Mouse (Mus musculus): ENCODE measurements around the gene Dhx37. TPM values are rescaled to one million over a fixed set of nuclear protein-coding genes. Genes with fewer than 3 reads are reported as not detected.
"Not testable (repeated sequence)": the region's sequence is repeated elsewhere in the genome, so short reads cannot be mapped to it uniquely, and the experiment has no call there.

The Dhx37 gene
- polyA plus RNA-seq, 1 experiment from 2014 or later: 19.2 TPM

DNA sequence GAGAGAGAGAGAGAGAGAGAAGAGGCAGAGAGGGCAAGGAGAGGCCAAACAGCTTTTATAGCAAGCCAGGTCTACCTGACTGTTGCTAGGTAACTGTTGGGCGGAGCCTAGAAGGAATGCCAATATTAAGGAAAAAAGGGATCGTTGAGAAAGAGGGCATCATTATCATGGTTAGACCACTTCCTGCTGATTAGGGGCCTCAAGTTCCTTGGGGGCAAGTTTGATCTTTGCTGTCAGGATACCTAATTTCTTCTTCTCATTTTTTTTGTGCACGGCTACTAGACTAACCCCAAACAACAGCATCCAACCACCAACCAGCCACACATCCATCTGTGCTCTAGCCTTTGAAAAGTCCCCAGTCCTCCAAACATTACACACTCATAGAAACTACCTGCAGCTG lies 10.0 kb upstream of the Dhx37 start:
- Histone ChIP-seq H3K4me1 (replicated peaks) (peaks cover 19% of the 10 kb centered on the region), H3K36me3 (peaks cover 41% of the 10 kb centered on the region), H3K9me3 (no peaks in the 10 kb centered on the region), H3K27me3 (ENCODE audit: insufficient read depth, poor library complexity, severe bottlenecking) (no peaks in the 10 kb centered on the region), H3K4me3 (no peak overlapping the region; the same call in 1 of the 2 replicates), H3K27ac (no peak overlapping the region)
- DNase-seq (ENCODE audit: low spot score): no peak
- WGBS: 96% methylated on average over 3 of the region's 3 CpGs

DNA sequence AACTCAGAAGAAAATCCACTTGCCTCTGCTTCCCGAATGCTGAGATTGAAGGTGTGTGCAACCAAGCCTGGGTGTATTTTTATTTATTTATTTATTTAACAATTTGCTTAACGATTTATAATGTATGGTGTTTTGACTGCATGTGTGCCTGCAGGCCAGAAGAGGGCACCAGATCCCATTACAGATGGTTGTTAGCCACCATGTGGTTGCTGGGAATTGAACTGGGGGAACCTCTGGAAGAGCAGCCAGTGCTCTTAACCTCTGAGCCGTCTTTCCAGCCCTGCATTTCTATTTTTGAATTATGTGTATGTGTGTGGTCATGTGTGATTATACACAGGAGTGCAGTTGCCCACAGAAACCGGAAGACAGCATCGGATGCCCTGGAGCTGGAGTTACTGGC lies 9.4 kb upstream of the Dhx37 start:
- H3K27ac ChIP-seq: no peak overlapping the region
- peaks cover 19% of the 10 kb centered on the region for H3K4me1 ChIP-seq (replicated peaks)
- DNase-seq (ENCODE audit: low spot score): no peak
- H3K36me3 ChIP-seq: peaks cover 36% of the 10 kb centered on the region
- WGBS: 89% methylated on average over 5 of the region's 5 CpGs
- no peak overlapping the region for H3K4me3 ChIP-seq
- H3K27me3 ChIP-seq (ENCODE audit: insufficient read depth, poor library complexity, severe bottlenecking): no peaks in the 10 kb centered on the region
- H3K9me3 ChIP-seq: no peaks in the 10 kb centered on the region

DNA sequence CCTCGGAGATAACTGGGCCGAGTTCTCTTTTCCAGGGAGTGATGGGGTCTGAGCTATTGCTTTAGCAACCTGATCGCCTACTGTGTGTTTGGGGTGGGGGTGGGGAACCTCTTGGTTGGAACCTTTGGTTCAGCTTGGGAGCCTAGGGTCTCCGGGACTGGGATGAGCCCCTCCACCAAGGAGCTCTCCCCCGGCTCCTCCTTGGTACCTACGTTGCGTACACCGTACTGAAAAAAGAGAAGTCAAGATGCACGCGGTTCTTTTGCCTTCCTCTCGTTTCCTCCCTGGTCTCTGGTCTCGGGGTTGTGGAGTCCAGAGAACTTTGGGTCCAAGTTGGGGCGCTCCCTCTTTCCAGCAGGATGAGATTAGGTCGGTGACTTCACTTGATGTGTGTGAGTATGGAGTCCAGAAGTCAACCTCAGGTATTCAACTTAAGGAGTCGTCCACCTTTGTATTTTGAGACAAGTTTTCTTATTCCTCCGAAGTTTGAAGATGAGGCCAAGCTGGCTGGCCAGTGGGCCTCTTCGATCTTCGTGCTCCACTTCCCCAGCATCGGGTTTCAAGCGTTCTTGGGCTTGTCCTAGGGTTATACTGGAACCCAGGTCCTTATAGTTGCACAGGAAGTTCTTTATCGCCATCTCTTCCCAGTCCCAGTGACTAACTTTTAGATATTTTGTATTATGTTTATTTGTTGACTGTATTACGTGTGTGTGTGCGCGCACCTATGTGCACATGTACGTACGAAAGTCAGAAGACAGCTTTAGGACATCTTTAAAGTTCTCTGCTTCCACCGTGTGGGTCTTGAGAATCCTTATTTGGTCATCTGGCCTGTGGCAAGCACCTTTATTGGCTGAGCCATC lies 8.4 kb upstream of the Dhx37 start:
- Histone ChIP-seq H3K27ac (peak overlapping the region; percentile 96), H3K9me3 (no peaks in the 10 kb centered on the region), H3K36me3 (peaks cover 31% of the 10 kb centered on the region), H3K27me3 (ENCODE audit: insufficient read depth, poor library complexity, severe bottlenecking) (no peaks in the 10 kb centered on the region), H3K4me1 (replicated peaks) (peaks cover 19% of the 10 kb centered on the region), H3K4me3 (peak overlapping the region; percentile 93)
- 23% methylated on average over 27 of the region's 27 CpGs for WGBS
- peak; percentile 10 for DNase-seq (ENCODE audit: low spot score)

DNA sequence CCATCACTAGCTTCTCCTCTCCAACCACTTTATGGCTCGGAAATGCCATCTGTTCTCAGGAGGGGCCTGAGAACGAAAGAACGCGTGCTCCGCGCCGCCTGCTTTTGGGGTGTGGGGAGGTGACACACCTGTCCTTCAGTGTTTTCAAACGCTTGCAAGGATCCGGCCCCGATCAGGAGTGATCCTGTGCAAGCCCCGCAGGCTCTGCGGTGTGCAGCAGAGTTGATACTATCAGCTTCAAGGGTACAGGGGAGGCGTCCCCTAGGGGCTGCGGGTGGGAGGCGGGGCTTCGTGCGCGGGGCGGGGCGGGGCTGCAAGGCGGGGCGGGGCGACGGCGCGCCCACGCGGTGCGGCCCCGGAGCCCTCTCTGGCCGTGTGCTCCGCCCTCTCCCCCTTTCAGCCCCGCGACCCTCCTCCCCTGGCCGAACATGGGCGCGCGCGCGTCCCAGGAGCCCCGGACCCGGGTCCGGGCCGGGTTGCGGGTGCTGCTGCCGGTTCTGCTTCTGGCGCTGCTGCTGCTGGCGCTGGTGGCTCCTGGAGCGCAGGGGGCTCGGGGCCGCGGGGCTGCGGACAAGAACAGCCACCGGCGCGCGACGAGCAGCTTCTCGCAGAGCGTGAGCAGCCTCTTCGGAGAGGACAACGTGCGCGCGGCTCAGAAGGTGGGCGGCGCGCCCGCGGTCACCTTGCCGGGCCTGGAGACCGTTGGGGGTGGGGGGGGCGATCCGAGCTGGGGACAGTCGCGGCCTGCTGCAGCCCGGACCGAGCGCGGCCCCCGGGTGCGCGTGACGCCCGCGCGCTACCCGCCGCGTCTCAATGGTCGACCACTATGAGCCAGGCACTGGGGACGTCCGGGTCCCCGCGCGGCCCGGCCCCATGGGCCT lies 7.6 kb upstream of the Dhx37 start, which contains the start of gene Bri3bp:
Gene Bri3bp (plus strand): TSS at position 335 of the 881 bp plus-strand sequence.
- DNase-seq (ENCODE audit: low spot score): peak; percentile 85
- Histone ChIP-seq H3K9me3 (no peaks in the 10 kb centered on the region), H3K4me1 (replicated peaks) (peaks cover 19% of the 10 kb centered on the region), H3K36me3 (peaks cover 31% of the 10 kb centered on the region), H3K27me3 (ENCODE audit: insufficient read depth, poor library complexity, severe bottlenecking) (no peaks in the 10 kb centered on the region), H3K27ac (peak within 1 kb of the TSS; percentile 96), H3K4me3 (peak within 1 kb of the TSS; percentile 93)
- WGBS: under 1% methylated on average over 97 of the region's 97 CpGs

DNA sequence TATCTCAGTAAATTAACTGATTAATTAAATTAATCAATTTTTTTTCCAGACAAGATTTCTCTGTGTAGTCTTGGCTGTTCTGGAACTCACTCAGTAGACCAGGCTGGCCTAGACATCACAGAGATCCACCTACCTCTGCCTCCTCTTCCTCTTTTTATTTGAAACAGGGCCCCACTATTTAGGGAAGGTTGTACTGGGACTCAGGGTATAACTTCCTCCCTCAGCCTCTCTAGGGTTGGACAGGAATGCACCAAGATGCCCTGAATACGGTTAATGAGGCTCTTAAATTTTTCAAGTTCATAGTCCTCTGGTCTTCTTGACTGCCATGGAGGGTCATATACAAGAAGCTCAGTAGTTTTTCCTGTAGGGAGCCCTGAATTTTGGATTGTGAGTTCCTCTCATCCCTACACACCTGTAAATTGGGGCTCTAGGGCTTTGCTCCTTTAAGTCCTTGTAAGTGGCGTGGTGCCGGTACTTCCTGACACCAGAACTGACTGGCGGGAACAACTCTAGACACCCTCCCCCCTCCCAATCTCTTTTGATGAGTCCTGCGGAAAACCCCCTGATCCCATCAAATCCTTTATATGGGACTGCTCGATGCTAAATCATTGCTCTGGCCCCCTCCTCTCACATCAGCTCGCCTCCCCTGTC lies 6.8 kb upstream of the Dhx37 start:
- DNase-seq (ENCODE audit: low spot score): no peak
- H3K36me3 ChIP-seq: peaks cover 23% of the 10 kb centered on the region
- H3K9me3 ChIP-seq: no peaks in the 10 kb centered on the region
- no peaks in the 10 kb centered on the region for H3K27me3 ChIP-seq (ENCODE audit: insufficient read depth, poor library complexity, severe bottlenecking)
- peak overlapping the region; percentile 96 for H3K27ac ChIP-seq
- peaks cover 19% of the 10 kb centered on the region for H3K4me1 ChIP-seq (replicated peaks)
- H3K4me3 ChIP-seq: peak overlapping the region; percentile 93
- 5% methylated on average over 7 of the region's 7 CpGs for whole genome bisulfite sequencing

DNA sequence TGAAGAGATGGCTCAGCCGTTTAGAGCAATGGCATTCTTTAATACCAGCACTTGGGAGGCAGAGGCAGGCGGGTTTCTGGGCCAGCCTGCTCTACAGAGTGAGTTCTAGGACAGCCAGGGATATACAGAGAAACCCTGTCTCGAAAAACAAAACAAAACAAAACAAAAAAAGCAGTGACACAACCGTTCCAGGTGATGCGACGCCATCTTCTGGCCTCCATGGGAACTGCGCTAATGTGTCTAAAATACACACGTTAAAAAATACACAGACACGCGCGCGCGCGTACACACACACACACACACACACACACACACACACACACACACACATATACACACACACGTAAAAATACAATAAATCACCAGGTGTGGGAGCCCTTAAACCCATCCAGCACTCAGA lies 426 bp upstream of the Dhx37 start:
- H3K9me3 ChIP-seq; DNase-seq (ENCODE audit: low spot score); H3K27me3 ChIP-seq (ENCODE audit: insufficient read depth, poor library complexity, severe bottlenecking): not testable (repeated sequence)
- WGBS: 57% methylated on average over 15 of the region's 15 CpGs
- H3K27ac ChIP-seq: peak overlapping the region; percentile 92; the same call in 1 of the 2 replicates
- H3K4me3 ChIP-seq: peak overlapping the region; percentile 90
- peaks cover 25% of the 10 kb centered on the region for H3K36me3 ChIP-seq
- H3K4me1 ChIP-seq (replicated peaks): peaks cover 16% of the 10 kb centered on the region

DNA sequence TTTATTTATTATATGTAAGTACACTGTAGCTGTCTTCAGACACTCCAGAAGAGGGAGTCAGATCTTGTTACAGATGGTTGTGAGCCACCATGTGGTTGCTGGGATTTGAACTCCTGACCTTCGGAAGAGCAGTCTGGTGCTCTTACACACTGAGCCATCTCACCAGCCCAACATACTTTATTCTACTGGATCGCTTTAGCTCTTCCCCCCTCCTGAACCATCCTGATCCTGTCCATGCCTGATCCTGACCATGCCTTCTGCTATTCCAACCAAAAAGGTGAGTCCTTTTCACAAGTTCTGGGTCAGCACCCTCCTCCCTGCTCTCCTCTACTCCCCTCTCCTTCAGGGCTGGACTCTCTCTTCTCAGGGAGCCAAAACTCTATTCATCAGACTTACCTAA lies 1.6 kb downstream of the Dhx37 start:
- H3K27me3 ChIP-seq (ENCODE audit: insufficient read depth, poor library complexity, severe bottlenecking); H3K27ac ChIP-seq; H3K9me3 ChIP-seq; DNase-seq (ENCODE audit: low spot score): not testable (repeated sequence)
- peaks cover 16% of the 10 kb centered on the region for H3K4me1 ChIP-seq (replicated peaks)
- H3K36me3 ChIP-seq: peaks cover 46% of the 10 kb centered on the region
- WGBS: 99% methylated on average over 2 of the region's 2 CpGs
- peak overlapping the region; percentile 90; the same call in 1 of the 2 replicates for H3K4me3 ChIP-seq

DNA sequence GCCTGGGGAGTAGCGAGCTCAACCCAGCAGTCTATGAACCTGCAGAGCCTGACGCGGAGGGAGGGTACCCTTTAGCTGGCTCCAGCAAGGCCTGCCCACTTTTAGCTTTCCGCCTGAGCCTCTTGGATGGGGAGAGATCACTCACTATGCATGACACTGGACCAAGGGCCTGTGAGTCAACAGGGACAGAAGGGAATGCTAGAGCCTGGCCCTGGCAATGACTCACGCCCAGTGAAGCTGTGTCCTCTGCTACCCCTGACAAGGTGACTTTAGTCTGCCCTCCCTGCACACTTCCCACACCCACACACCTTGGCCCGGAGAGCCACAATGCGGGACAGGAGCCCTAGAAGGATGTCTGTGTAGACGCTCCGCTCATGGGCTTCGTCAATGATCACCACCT lies 7.6 kb downstream of the Dhx37 start:
- no peak for DNase-seq (ENCODE audit: low spot score)
- H3K9me3 ChIP-seq: no peaks in the 10 kb centered on the region
- no peak overlapping the region for H3K4me3 ChIP-seq
- H3K27me3 ChIP-seq (ENCODE audit: insufficient read depth, poor library complexity, severe bottlenecking): no peaks in the 10 kb centered on the region
- H3K27ac ChIP-seq: no peak overlapping the region
- WGBS: 89% methylated on average over 10 of the region's 10 CpGs
- peaks cover 100% of the 10 kb centered on the region for H3K36me3 ChIP-seq
- no peaks in the 10 kb centered on the region for H3K4me1 ChIP-seq (replicated peaks)

DNA sequence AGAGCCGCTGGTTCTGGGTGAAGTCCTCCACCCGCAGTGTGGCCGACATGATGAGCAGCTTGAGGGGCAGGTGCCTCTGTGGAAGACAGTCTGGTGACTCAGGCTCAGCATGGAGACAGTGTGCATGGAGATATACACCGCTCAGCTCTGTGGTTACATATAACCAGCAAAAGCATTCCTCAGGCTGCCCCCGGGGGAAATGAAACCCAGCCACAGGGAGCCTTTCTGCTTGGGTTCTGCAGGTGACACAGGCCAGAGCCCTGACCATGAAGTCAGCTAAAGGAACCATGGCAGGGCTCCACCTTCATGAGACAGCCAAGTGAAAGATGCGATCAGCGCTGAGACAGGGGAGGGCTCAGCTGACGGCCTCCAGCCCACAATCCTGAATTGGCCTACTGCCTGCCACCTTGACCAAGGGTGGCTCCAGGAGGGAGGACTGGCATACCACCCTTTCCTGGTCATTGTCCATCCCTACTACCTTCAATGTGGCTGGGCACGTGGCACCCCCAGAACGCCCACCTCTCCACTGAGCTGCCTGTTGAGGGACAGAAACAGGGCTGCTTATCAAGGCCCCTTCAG lies 8.1 kb downstream of the Dhx37 start:
- no peaks in the 10 kb centered on the region for H3K4me1 ChIP-seq (replicated peaks)
- H3K27me3 ChIP-seq (ENCODE audit: insufficient read depth, poor library complexity, severe bottlenecking): no peaks in the 10 kb centered on the region
- WGBS: 97% methylated on average over 10 of the region's 10 CpGs
- H3K27ac ChIP-seq: no peak overlapping the region
- H3K9me3 ChIP-seq: no peaks in the 10 kb centered on the region
- H3K36me3 ChIP-seq: peaks cover 100% of the 10 kb centered on the region
- no peak for DNase-seq (ENCODE audit: low spot score)
- no peak overlapping the region for H3K4me3 ChIP-seq

DNA sequence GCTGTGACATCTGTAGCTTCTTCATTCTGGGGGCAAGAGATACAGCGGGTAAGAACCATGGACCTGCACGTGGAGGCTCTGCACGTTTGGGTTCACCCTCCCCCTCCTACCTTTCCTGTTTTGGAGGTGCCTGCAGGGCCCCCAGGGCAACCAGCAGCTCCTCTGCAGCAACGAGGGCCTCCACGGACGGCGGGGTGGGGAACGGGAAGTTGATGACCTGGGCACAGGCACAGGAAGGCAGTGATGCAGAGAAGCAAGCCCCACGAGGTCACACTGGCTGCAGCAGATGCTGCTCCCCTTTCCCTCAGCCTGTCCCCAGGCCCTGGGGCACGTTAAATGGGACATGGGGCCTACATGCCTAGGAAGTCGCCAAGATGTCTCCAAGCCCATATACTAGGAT lies 14.8 kb downstream of the Dhx37 start:
- WGBS: 85% methylated on average over 11 of the region's 11 CpGs
- no peaks in the 10 kb centered on the region for H3K9me3 ChIP-seq
- H3K27me3 ChIP-seq (ENCODE audit: insufficient read depth, poor library complexity, severe bottlenecking): no peaks in the 10 kb centered on the region
- H3K4me3 ChIP-seq: no peak overlapping the region
- H3K27ac ChIP-seq: no peak overlapping the region
- no peaks in the 10 kb centered on the region for H3K4me1 ChIP-seq (replicated peaks)
- peaks cover 100% of the 10 kb centered on the region for H3K36me3 ChIP-seq
- DNase-seq (ENCODE audit: low spot score): no peak

DNA sequence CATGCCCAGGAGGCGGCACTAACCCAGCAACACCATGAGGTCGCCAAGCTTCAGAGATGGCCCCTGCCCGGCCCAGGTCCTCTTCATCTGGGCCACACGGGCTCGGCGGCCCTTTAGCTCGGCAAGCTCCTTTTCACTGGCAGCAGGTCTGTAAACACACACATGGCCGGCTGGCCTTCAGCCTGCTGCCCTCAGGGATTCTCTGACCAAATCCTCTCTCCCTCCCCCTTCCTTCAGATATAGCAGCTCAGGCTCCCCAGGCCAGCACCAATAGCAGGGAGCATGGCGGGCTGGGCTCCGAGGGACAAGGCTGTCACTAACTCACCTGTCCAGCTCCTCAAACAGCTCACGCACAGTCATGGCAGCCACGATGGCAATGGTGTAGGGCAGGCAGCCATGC lies 15.3 kb downstream of the Dhx37 start:
- Histone ChIP-seq H3K27me3 (ENCODE audit: insufficient read depth, poor library complexity, severe bottlenecking) (no peaks in the 10 kb centered on the region), H3K4me1 (replicated peaks) (no peaks in the 10 kb centered on the region), H3K27ac (no peak overlapping the region), H3K36me3 (peaks cover 100% of the 10 kb centered on the region), H3K9me3 (no peaks in the 10 kb centered on the region), H3K4me3 (no peak overlapping the region)
- DNase-seq (ENCODE audit: low spot score): no peak
- WGBS: 93% methylated on average over 12 of the region's 12 CpGs

DNA sequence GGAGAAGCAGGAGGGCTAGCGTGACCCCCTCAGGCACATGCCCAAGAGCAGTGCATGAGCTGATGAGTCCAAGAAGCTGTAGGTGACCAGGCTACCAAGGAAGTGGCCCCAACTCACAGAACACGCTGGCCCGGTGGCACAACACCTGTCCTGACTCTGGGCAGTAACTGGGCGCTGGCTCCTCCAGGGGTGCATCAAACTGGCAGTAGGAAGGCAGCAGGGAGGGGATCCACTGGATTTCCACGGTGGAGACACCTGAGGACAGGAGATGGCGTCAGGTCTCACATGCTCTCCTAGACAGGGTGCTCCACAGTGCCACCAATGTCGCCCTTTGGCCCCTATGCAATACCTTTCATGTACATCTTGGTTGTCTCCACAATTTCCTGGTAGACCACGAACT lies 17.7 kb downstream of the Dhx37 start:
- Histone ChIP-seq H3K4me3 (no peak overlapping the region), H3K27ac (no peak overlapping the region), H3K36me3 (peaks cover 88% of the 10 kb centered on the region), H3K9me3 (no peaks in the 10 kb centered on the region), H3K27me3 (ENCODE audit: insufficient read depth, poor library complexity, severe bottlenecking) (no peaks in the 10 kb centered on the region), H3K4me1 (replicated peaks) (no peaks in the 10 kb centered on the region)
- DNase-seq (ENCODE audit: low spot score): no peak
- 94% methylated on average over 8 of the region's 8 CpGs for WGBS
